Mouse (Mus musculus) spleen, adult 12 weeks (tissue): ENCODE measurements around the gene Nkx2-9.

Source experiments
- DNase-seq: peaks from one replicate; pipeline ENCODE4 v3.0.0; 2022; ENCODE audit warnings: low spot score

Nkx2-9 gene

DNA sequence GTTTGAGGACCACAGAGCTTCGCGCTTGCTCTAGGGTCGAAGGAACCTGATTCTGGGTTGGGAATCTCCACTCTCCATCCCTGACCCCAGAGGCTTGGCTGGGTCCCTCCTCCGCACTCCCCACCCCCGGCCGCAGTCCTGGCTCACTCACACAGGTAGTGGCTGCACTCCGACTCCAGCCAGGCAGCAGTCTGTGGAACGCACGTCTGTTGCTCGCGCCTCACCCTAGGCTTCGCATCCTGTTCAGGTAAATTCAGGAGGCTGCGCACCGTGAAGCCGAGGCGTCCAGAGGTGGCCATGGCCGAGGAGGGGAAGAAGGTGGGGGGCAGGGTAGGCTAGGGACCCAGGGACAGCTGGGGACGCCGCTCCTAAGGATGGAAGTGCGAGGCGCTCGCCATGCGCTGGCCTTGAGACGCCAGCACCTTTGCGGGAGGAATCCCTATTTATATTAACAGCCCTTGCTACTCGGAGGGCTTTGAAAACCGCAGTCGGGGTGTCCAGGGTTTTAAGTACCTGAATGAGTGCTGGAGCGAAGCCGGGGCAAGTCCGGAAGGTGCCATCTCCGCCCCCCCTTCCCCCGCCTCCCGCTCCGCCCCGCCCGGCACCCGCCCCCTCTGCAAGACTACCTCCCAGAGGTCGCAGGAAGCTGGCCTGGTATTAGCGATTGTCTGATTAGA lies at the start of gene Nkx2-9:
TSS of gene Nkx2-9 (minus strand) at position 524 of the 677 bp plus-strand sequence.
- DNase-seq = no peak

DNA sequence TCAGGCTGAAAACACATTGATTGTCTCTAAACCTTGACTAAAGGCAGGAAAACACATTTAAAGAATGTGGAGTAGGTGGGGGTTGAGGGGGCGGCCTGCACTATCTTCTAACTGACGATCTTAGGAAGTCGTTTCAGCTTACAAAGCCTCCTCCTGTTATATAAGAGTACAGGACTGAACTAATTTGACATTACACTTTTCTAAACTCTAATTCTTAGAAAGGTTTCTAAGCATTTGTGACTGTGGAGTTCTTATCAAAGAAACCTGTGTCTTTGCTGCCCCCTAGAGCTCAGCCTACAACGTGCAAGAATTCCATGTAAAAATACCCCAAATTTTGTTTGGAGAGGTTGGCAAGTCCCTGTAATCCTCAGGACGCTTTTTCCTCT lies 24.1 kb upstream of the Nkx2-9 start:
- DNase-seq = no peak

DNA sequence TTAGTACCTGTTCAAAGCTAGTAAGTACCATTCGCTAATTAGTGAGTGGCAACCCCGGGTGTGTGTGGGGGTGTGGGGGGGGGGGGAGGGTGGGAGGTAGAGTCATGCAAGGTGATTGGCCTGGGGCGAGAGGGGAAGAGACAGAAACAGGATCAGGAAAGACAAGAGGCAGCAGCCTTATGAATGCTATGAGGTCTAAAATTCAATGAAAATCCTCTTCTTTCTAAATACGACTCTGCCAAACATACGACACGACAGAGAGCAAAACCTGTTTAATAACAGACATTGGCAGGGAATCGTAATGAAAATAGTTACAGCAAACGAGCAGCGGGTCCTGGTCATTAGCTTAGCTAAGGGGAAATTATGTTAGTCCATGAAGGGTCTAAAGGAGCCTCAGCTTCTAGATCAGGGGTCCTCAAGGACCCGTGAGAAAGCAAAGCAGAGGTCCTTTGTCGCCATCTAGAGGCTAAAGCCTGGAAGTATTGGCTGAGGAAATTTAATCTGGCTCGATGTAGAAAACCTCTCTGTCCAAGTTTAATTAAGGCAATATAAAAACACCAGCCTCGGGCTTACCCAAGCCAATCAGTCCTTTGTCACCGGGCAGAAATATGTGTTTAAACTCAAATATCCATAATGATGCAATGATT lies 23.6 kb upstream of the Nkx2-9 start:
- no peak for DNase-seq

DNA sequence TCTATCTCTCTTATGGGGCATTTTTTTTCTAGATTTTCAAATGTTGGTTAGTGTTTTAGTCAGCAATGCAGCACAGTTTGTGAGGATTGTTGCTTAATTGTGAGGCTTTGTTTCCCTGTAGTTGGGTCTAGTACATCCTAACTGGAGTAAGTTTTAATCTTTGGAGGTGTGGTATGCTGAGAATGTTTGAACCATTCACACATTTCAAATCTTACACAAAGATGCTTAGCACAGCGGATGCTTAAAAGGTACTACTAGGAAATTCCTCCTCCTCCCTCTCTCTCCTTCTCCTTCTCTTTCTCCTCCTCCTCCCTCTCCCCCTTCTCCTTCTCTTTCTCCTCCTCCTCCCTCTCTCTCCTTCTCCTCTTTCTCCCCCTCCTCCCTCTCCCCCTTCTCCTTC lies 3.0 kb upstream of the Nkx2-9 start:
- DNase-seq = no peak

DNA sequence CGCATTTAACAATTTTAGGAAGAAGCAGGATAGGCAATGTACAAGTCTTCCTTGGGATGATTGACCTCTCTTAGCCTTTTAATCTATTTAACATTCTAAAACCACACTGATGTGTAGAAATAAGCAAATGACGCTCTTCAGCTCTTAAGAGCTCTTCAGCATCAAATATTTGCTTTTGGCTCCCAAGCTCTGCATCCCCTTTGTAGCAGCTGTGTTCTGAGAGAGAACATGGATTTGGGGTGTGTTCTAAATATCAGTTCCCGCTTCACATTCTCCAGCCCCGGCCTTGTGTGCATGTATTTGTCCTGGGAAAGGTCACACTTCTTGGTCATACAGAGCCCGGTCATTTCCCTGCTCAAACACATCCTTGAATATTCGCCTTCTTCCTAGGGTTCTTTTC lies 2.3 kb upstream of the Nkx2-9 start:
- no peak for DNase-seq

DNA sequence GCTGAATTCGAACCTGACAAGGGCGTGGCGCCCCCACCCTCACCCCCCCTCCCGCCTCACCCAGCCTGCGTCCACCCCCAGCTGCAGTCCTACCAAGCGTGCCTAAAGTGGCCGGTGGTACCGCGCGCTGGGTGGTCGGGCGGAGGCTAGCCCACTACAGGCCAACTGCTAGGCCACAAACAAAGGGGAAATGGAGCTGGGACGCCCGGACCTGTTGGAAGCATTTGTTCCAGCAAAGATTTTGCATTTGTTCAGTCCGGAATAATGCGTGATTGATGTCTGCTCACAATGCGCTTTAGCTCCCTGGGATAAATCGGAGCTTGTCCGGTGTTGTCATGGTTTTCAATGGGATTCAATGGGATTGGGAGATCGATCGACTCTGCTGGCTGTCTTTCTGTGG lies 1.4 kb upstream of the Nkx2-9 start:
- no peak for DNase-seq

DNA sequence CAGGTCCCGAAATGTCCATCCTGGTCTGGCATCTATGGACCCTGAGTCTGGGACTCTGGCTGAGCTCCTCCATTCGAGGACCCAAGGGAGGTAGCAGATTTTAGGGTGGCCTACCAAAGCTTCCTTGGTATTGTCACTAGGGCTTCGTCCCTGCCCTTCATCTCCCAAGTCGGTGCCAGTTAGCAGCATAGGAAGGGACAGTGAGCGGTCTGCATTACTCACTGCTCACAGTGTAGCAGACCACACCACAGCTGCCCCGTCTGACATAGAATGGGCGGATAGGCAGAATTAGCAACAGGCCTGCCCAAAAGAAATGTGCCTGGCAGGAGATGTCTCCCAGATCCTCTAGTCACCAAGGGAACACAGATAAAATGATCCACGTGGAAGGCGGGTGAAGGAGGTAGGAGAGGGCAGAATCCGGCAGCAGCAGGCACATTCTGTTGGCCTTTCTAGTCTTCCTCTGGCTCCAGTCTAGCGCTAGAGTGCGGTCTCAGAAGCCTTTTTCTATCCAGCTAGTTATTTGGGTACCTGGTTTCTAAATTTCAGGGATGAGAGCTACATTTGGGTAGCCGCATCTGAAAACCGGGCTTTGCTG lies 929 bp upstream of the Nkx2-9 start:
- DNase-seq = no peak

DNA sequence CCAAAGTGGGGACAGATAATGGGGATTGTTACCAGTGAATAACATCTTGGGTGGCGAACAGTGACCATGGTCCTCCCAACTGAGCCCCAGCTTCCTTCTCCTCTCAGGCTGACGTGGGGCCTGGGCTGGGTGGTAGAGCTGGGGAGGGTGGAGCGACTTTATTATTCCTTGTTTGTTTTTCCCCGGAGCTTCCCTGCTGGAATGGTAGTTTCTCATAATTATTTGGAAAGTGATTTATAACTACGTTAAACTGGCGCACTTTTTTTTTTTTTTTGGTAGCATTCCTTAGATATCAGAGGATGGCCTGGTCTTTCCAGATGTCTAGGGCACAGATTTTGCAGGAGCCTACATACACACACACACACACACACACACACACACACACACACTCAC lies 350 bp upstream of the Nkx2-9 start:
- DNase-seq = no peak

DNA sequence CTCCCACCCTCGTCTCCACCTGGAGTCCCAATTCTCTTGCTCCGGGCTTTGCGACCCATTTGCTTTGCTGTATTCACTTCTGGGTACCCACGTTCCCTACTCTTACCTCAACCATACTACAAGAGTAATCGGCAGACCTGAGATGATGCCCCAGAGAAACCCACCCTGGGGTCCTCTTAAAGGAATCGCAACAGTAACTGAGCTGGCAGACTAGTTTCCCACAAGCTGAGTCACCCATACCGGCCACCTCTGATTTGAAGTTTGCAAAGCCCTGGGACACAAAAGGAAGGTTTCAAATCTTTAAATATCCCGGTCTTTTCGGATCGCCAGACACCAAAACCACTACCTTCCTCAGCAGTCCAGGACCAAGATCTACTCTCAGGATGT lies 742 bp downstream of the Nkx2-9 start:
- DNase-seq = no peak

DNA sequence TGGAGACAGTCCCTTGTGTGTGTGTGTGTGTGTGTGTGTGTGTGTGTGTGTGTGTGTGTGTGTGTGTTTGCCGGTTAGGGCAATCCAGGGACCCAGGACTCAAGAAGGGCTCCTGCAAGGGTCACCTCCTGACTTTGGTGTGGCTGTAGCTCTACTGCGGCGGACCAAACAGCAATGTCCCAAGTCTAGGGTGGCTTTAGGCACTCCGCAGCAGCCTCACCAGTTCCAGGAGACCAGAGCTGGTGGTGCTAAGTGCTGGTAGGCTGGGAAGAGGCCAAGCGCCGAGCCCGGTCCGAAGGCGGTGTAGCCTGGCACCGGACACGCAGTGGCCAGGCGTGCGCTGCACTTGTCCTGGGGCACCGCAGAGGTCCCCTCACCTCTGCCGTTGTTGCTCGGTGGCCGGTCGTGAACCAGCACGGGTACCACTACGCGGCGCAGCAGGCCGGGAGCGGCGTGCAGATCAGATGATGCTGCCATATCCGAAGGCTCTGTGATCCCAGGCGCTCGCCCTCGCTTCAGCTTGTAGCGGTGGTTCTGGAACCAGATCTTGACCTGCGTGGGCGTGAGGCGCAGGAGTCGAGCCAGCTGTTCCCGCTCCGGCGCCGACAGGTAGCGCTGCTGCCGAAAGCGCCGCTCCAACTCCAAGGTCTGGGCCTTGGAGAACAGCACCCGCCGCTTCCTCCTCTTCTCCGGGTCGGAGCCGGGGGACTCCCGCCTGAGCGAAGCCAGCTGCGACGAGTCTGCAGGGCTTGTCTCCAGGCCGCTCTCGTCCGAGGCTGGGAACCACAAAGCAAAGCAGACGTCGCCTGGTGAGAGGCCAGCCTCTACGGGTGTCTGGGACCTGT lies 1.4 kb downstream of the Nkx2-9 start:
- no peak for DNase-seq

DNA sequence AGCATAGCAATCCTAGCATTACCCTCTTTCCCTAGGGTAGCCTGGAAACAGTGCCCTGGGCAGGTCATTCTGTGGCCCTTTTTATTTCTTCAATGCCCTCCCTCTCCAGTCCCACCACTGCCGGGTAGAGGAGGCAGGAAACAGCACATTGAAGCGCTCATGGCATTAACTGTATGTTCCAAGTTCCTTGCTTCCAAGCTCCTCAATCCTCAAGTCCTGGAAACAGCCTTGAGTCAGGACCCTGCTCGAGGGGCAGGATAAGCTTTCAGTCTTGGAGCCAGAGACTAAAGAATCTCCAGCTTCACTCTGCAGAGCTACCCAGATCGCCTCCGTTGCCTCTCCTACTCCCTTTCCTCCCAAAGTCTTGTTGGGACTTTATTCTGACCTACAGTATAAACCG lies 2.2 kb downstream of the Nkx2-9 start:
- no peak for DNase-seq

DNA sequence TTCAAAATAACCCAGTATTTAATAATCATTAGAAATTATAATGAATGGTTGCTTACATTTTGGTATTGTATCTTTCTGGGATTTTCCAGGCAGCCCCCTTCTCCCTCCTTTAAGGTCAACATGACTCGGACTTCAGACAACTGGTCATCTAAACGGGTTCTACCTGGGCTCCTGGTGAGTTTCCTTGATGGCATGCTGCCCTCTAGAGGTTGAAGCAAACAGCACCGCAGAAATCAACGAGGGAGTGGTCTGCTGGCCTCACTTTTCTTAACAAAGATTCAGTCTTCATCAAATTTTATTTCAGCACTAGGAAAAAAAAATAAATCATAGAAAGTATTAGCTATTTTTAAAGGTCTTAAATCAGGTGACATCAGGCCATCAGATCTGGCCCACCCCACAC lies 21.4 kb downstream of the Nkx2-9 start:
- no peak for DNase-seq

DNA sequence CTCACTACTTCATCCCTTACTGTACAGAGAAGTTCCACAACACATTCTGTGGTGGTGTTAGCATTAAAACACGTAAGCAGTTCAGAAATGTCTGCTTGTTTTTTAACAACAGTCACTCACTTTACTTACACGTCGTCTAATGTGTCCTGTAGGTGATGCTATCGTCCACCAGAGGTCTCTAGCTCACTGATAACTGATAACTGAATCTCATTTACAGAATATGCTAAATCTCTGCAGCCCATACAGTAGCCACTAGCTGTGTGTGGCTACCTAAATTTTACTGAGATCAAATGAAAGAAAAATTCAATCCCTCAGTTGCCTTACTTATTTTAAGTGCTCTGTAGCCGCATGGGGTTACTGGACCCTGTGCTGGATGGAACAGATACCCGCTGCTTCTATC lies 25.3 kb downstream of the Nkx2-9 start:
- no peak for DNase-seq
